Mouse (Mus musculus): ENCODE measurements around the gene Gse1. TPM values are rescaled to one million over a fixed set of nuclear protein-coding genes. Genes with fewer than 3 reads are reported as not detected.
"Not testable (repeated sequence)": the region's sequence is repeated elsewhere in the genome, so short reads cannot be mapped to it uniquely, and the experiment has no call there.

The Gse1 gene
- polyA plus RNA-seq, 1 experiment, result 17.1 TPM

- Histone ChIP-seq H3K4me3 (replicated peaks) (no peak overlapping the region), H3K9me3 (ENCODE audit: control insufficient read depth, low read length) (no peaks in the 10 kb centered on the region), H3K4me1 (ENCODE audit: control insufficient read depth) (peaks cover 70% of the 10 kb centered on the region), H3K36me3 (ENCODE audit: control insufficient read depth) (peaks cover 6% of the 10 kb centered on the region; the same call in 1 of the 2 replicates), H3K27me3 (ENCODE audit: control insufficient read depth) (peaks cover 5% of the 10 kb centered on the region)
- TF ChIP-seq GATA1 (IDR thresholded peaks at IDR 0.05; ENCODE audit: low read length), result no peak
- TF ChIP-seq TAL1 (IDR thresholded peaks at IDR 0.05; ENCODE audit: low read length), result no peak
Measured at GRCm38 (mm10) chr8:120364093-120364725, 136.0 kb downstream of the Gse1 start.

GRCm38 (mm10) chr8:120366840-120367239 lies 138.6 kb downstream of the Gse1 start:
- TF ChIP-seq GATA1 (IDR thresholded peaks at IDR 0.05; ENCODE audit: low read length), result no peak
- no peak for TF ChIP-seq TAL1 (IDR thresholded peaks at IDR 0.05; ENCODE audit: low read length)
- Histone ChIP-seq H3K36me3 (ENCODE audit: control insufficient read depth) (peaks cover 9% of the 10 kb centered on the region; the same call in 1 of the 2 replicates), H3K27me3 (ENCODE audit: control insufficient read depth) (no peaks in the 10 kb centered on the region), H3K4me3 (replicated peaks) (no peak overlapping the region), H3K9me3 (ENCODE audit: control insufficient read depth, low read length) (no peaks in the 10 kb centered on the region), H3K4me1 (ENCODE audit: control insufficient read depth) (peaks cover 93% of the 10 kb centered on the region)

- H3K36me3 ChIP-seq (ENCODE audit: control insufficient read depth), result peaks cover 13% of the 10 kb centered on the region
- H3K4me3 ChIP-seq (replicated peaks), result peak overlapping the region; percentile 77
- not testable (repeated sequence) for H3K9me3 ChIP-seq (ENCODE audit: control insufficient read depth, low read length); H3K27me3 ChIP-seq (ENCODE audit: control insufficient read depth)
- peaks cover 100% of the 10 kb centered on the region for H3K4me1 ChIP-seq (ENCODE audit: control insufficient read depth)
Measured at GRCm38 (mm10) chr8:120368191-120368590, 139.9 kb downstream of the Gse1 start.

- Histone ChIP-seq H3K36me3 (ENCODE audit: control insufficient read depth) (peaks cover 19% of the 10 kb centered on the region), H3K9me3 (ENCODE audit: control insufficient read depth, low read length) (no peaks in the 10 kb centered on the region), H3K27me3 (ENCODE audit: control insufficient read depth) (no peaks in the 10 kb centered on the region), H3K4me1 (ENCODE audit: control insufficient read depth) (peaks cover 100% of the 10 kb centered on the region), H3K4me3 (replicated peaks) (peak overlapping the region; percentile 77)
- TF ChIP-seq TAL1 (IDR thresholded peaks at IDR 0.05; ENCODE audit: low read length) (no peak), GATA1 (IDR thresholded peaks at IDR 0.05; ENCODE audit: low read length) (no peak)
Measured at GRCm38 (mm10) chr8:120368814-120369649, 140.8 kb downstream of the Gse1 start.

GRCm38 (mm10) chr8:120369956-120370355 lies 141.7 kb downstream of the Gse1 start:
- Histone ChIP-seq H3K4me3 (replicated peaks) (peak overlapping the region; percentile 77), H3K36me3 (ENCODE audit: control insufficient read depth) (peaks cover 23% of the 10 kb centered on the region), H3K4me1 (ENCODE audit: control insufficient read depth) (peaks cover 100% of the 10 kb centered on the region), H3K27me3 (ENCODE audit: control insufficient read depth) (no peaks in the 10 kb centered on the region), H3K9me3 (ENCODE audit: control insufficient read depth, low read length) (no peaks in the 10 kb centered on the region)
- peak; percentile 73 for TF ChIP-seq GATA1 (IDR thresholded peaks at IDR 0.05; ENCODE audit: low read length)
- peak; percentile 71 for TF ChIP-seq TAL1 (IDR thresholded peaks at IDR 0.05; ENCODE audit: low read length)

- Histone ChIP-seq H3K4me3 (replicated peaks) (peak overlapping the region; percentile 77), H3K36me3 (ENCODE audit: control insufficient read depth) (peaks cover 23% of the 10 kb centered on the region), H3K27me3 (ENCODE audit: control insufficient read depth) (no peaks in the 10 kb centered on the region), H3K9me3 (ENCODE audit: control insufficient read depth, low read length) (no peaks in the 10 kb centered on the region), H3K4me1 (ENCODE audit: control insufficient read depth) (peaks cover 100% of the 10 kb centered on the region)
- TF ChIP-seq TAL1 (IDR thresholded peaks at IDR 0.05; ENCODE audit: low read length), result no peak
- no peak for TF ChIP-seq GATA1 (IDR thresholded peaks at IDR 0.05; ENCODE audit: low read length)
Measured at GRCm38 (mm10) chr8:120370461-120370860, 142.2 kb downstream of the Gse1 start.

GRCm38 (mm10) chr8:120371146-120371545 lies 142.9 kb downstream of the Gse1 start:
- TF ChIP-seq TAL1 (IDR thresholded peaks at IDR 0.05; ENCODE audit: low read length) (no peak), GATA1 (IDR thresholded peaks at IDR 0.05; ENCODE audit: low read length) (no peak)
- H3K4me3 ChIP-seq (replicated peaks), result peak overlapping the region; percentile 48
- peaks cover 23% of the 10 kb centered on the region for H3K36me3 ChIP-seq (ENCODE audit: control insufficient read depth)
- H3K4me1 ChIP-seq (ENCODE audit: control insufficient read depth), result peaks cover 100% of the 10 kb centered on the region
- no peaks in the 10 kb centered on the region for H3K27me3 ChIP-seq (ENCODE audit: control insufficient read depth)
- no peaks in the 10 kb centered on the region for H3K9me3 ChIP-seq (ENCODE audit: control insufficient read depth, low read length)

- peak overlapping the region; percentile 48 for H3K4me3 ChIP-seq (replicated peaks)
- no peaks in the 10 kb centered on the region for H3K27me3 ChIP-seq (ENCODE audit: control insufficient read depth)
- H3K4me1 ChIP-seq (ENCODE audit: control insufficient read depth), result peaks cover 100% of the 10 kb centered on the region
- H3K9me3 ChIP-seq (ENCODE audit: control insufficient read depth, low read length), result no peaks in the 10 kb centered on the region
- H3K36me3 ChIP-seq (ENCODE audit: control insufficient read depth), result peaks cover 21% of the 10 kb centered on the region
- TF ChIP-seq GATA1 (IDR thresholded peaks at IDR 0.05; ENCODE audit: low read length) (peak; percentile 99), TAL1 (IDR thresholded peaks at IDR 0.05; ENCODE audit: low read length) (peak; percentile 98)
Measured at GRCm38 (mm10) chr8:120371725-120372457, 143.6 kb downstream of the Gse1 start.

GRCm38 (mm10) chr8:120372684-120373083 lies 144.4 kb downstream of the Gse1 start:
- Histone ChIP-seq H3K9me3 (ENCODE audit: control insufficient read depth, low read length) (no peaks in the 10 kb centered on the region), H3K27me3 (ENCODE audit: control insufficient read depth) (no peaks in the 10 kb centered on the region), H3K4me1 (ENCODE audit: control insufficient read depth) (peaks cover 100% of the 10 kb centered on the region), H3K4me3 (replicated peaks) (peak overlapping the region; percentile 48), H3K36me3 (ENCODE audit: control insufficient read depth) (peaks cover 18% of the 10 kb centered on the region)
- TF ChIP-seq GATA1 (IDR thresholded peaks at IDR 0.05; ENCODE audit: low read length), result no peak
- no peak for TF ChIP-seq TAL1 (IDR thresholded peaks at IDR 0.05; ENCODE audit: low read length)
